Mouse (Mus musculus): Measurements from ENCODE around the gene Cep170.

GRCm38 (mm10) chr1:176789326-176789725 is 24.5 kb downstream of the Cep170 start:
- TF ChIP-seq CTCF (IDR thresholded peaks at IDR 0.05; ENCODE audit: extremely low read depth, insufficient read depth, low read length) (no peak), POLR2A (IDR thresholded peaks at IDR 0.05; ENCODE audit: extremely low read depth, insufficient read depth, low read length) (no peak)

All from cortical plate, adult 2 months (tissue).